Mouse (Mus musculus): Measurements from ENCODE around the gene Sipa1l1.

GRCm38 (mm10) chr12:82188321-82189075 is 19.4 kb downstream of the Sipa1l1 start:
- TF ChIP-seq MAFK (IDR thresholded peaks at IDR 0.05; ENCODE audit: insufficient read depth, low read depth, low read length) (no peak), ZC3H11A (IDR thresholded peaks at IDR 0.05; ENCODE audit: borderline replicate concordance, low read depth, low read length) (no peak)

All from ES-E14 (cell line).